Mouse (Mus musculus): ENCODE data around the gene Adgrg3. TPM values are rescaled to one million over a fixed set of nuclear protein-coding genes. Genes with fewer than 3 reads are reported as not detected.

The Adgrg3 gene
- total RNA-seq, 2 experiments from 2014 or later = 0.29 TPM; not detected in 1

- DNase-seq (ENCODE audit: low spot score in 2 of 2) = no peak
- intact Hi-C loops (cut with DNase I) = no loop called here
These were observed 42.5 kb downstream of the Adgrg3 start for GRCm38 (mm10) chr8:95059812-95060533.

DNA sequence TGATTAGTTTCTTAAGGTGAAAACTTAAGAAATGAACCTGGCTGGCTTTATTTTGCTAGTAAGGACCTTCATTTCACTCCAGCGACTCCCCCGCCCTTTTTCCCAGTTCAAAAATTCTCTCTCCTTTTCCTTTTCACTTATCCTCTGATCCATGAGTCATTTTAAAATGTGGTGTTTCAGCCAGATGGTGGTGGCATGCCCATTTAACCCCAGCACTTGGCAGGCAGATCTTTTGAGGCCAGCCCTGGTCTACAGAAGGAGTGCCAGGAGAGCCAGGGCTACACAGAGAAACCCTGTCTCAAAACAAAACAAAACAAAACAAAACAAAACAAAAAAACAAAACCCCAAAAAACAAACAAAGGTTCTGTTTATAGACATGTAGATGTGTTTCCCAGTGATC is 47.0 kb downstream of the Adgrg3 start:
- intact Hi-C loops (cut with DNase I) = no loop called here
- no peak for DNase-seq (ENCODE audit: low spot score in 2 of 2)

DNA sequence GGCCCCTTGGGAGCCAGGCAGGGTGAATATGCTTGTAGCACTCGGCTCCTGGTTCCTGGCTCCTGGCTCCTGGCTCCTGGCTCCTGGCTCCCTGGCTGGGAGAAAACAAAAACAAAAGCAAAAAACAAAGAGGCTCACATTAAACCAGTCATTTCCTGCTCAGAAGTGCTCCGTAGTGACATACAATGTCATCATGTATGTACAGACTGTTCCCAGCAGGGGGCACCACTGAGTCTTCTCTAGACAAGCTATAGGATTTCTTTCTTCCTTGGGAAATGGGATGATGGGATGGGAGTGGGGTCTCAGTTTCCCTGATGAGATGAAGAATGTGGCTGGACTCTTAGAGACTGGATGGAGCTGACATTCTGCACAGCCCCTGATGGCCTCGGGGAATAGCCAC is 50.1 kb downstream of the Adgrg3 start:
- no peak for DNase-seq (ENCODE audit: low spot score in 2 of 2)
- intact Hi-C loops (cut with DNase I) = no loop called here

DNA sequence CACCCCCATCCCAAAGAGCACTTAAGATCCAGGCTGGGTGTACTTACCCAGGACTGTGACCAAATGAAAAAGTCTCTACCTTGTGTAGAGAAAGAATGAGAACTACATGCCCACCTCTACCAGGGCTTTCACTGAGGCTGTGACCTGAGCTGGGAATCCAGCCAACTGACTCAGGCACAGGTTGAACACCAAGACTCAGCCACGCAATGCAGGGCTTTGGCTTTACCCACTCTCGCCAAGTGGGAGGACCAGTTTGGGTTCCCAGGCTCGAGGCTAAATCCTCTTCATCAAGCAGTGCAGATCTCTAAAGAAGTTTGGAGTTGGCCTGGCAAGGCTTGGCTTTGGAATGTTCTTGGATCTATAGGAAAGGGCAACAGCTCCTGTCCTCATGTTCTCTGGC is 58.0 kb downstream of the Adgrg3 start:
- intact Hi-C loops (cut with DNase I) = no loop called here
- DNase-seq (ENCODE audit: low spot score in 2 of 2) = no peak

DNA sequence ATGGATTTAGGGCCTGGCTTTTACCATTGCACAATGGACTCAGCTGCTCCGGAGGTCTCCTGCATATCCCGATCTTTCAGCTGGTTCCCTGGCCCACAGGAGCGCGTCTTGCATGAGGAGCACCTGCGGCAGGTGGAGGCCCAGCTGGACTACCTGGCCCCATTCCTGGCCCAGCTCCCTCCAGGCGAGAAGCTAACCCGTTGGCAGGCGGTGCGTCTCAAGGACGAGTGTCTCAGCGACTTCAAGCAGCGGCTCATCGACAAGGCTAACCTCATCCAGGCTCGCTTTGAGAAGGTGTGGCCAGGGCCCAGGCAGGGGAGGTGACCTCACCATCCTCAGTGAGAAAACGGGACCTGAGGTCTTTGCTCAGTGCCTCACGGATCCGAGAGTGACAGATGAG is 58.7 kb downstream of the Adgrg3 start:
- DNase-seq (ENCODE audit: low spot score in 2 of 2) = no peak
- intact Hi-C loops (cut with DNase I) = no loop called here

DNA sequence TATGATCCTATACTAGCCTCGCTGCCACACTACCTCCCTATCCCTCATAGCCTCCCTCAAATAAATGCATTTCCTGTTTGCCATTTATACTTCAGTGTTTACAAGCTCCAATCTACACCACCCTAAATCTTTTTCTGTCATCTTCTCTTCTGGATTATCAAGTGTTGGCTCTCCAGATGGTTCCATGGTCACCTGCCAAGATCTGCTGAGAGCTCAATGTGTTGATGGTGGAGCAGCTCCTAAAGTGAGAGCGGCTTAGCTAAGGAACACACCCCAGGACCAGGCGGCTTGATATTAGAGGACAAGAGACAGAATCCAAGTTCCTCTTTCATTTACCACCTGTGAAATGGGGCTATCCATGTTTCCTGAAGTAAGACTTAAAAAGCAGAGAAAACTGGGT is 60.6 kb downstream of the Adgrg3 start:
- intact Hi-C loops (cut with DNase I) = no loop called here
- no peak for DNase-seq (ENCODE audit: low spot score in 2 of 2)

GRCm38 (mm10) chr8:95079305-95079704 is 61.8 kb downstream of the Adgrg3 start:
- intact Hi-C loops (cut with DNase I) = no loop called here

GRCm38 (mm10) chr8:95080381-95081341 is 63.2 kb downstream of the Adgrg3 start, which contains the start of gene Katnb1:
Gene Katnb1, plus strand, starts transcription at chr8:95081186.
- intact Hi-C loops (cut with DNase I) = no loop called here
- peak; percentile 97 to 98 for DNase-seq (ENCODE audit: low spot score in 2 of 2)

More at GRCm38 (mm10) chr8:95079305-95079704, 61.8 kb downstream of the Adgrg3 start:
- DNase-seq (ENCODE audit: low spot score in 2 of 2) = no peak

GRCm38 (mm10) chr8:95081650-95082049 is 64.2 kb downstream of the Adgrg3 start:
- intact Hi-C loops (cut with DNase I) = no loop called here
- no peak for DNase-seq (ENCODE audit: low spot score in 2 of 2)

DNA sequence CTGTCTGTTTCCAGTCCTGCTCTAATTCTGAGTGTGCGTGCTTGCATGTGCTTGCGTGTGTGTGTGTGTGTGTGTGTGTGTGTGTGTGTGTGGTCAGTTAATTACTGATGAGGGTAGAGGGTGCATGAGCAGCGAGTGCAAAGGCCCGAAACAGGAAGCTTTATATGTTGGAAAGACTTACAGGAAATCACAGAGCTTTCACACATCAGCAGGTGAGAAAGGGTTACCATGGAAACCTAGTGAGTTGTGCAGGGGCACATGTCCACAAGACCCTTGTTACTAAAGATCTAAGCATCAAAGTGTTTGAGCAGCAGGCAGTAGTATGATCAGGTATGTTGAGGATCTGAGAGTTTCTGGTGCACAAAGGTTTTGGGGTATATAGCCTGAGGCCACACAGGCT is 66.8 kb downstream of the Adgrg3 start:
- DNase-seq (ENCODE audit: low spot score in 2 of 2) = no peak
- intact Hi-C loops (cut with DNase I) = no loop called here

GRCm38 (mm10) chr8:95084744-95085431 is 67.4 kb downstream of the Adgrg3 start:
- intact Hi-C loops (cut with DNase I) = no loop called here

DNA sequence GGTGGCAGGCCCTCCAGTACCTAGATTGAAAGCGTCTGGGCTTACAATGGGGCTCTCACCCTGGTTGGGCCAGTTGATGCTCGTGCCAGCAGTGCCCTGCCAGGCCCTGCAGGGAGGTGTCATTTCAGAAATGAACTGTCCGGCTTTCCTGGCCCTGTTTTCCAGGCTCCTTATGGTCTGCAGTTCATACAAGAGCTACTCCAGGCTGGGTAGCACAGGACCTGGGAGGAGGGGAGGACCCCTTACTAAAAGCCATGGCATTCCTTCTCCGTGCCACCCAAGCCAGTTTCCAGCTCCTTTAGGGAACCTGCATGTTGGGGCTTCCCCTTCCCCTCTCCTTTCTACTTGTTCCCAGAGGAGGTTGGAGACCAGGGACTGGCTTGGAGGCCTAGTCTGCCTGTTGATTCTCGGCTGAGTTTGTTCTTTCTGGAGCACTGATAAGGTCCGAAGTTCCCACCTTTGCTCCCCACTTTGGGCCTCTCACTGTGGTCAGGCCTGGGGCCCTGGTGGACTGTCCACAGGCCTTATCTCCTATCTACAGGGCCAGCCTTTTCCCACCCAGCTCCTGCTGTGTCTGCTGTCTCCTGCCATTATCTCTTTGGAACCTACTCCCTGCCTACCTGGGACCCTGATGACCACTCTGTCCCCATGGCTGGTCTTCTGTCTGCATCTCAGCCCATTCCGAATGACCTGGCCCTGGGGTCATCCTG is 68.1 kb downstream of the Adgrg3 start:
- intact Hi-C loops (cut with DNase I) = no loop called here
- no peak for DNase-seq (ENCODE audit: low spot score in 2 of 2)

More at GRCm38 (mm10) chr8:95084744-95085431, 67.4 kb downstream of the Adgrg3 start:
- no peak for DNase-seq (ENCODE audit: low spot score in 2 of 2)

- intact Hi-C loops (cut with DNase I) = no loop called here
- DNase-seq (ENCODE audit: low spot score in 2 of 2) = no peak
These were observed 76.1 kb downstream of the Adgrg3 start for GRCm38 (mm10) chr8:95093574-95093973.

Other genes with a start within 250 kb of the Adgrg3 start
- 100 to 1,000 TPM; 622 to 723 TPM for gene Cx3cl1, start 245.7 kb upstream of the Adgrg3 start, total RNA-seq (2021)
- gene Ccl17, start 207.2 kb upstream of the Adgrg3 start, total RNA-seq (2021) = 10 to 100 TPM; 10.7 to 12.0 TPM
- 10 to 100 TPM; 89.3 to 92.6 TPM for gene Coq9, start 179.4 kb upstream of the Adgrg3 start, total RNA-seq (2021)
- 10 to 100 TPM; 67.6 to 73.5 TPM for gene Ciapin1, start 179.3 kb upstream of the Adgrg3 start, total RNA-seq (2021)
- gene Polr2c, start 160.2 kb upstream of the Adgrg3 start, total RNA-seq (2021) = 10 to 100 TPM; 67.1 to 72.7 TPM
- gene Dok4, start 141.4 kb upstream of the Adgrg3 start, total RNA-seq (2021) = 10 to 100 TPM; 20.0 to 22.3 TPM
- gene Ccdc102a, start 99.6 kb upstream of the Adgrg3 start, total RNA-seq (2021) = 1 to 10 TPM; 1.8 to 1.9 TPM
- not detected for gene Adgrg5, start 94.0 kb upstream of the Adgrg3 start, total RNA-seq (2021)
- 10 to 100 TPM; 73.3 to 74.2 TPM for gene Adgrg1, start 42.9 kb upstream of the Adgrg3 start, total RNA-seq (2021)
- gene Drc7, start 37.4 kb downstream of the Adgrg3 start, total RNA-seq (2021) = under 1 TPM; 0.68 to 0.99 TPM
- 10 to 100 TPM; 42.0 to 46.7 TPM for gene Katnb1, start 63.5 kb downstream of the Adgrg3 start, total RNA-seq (2021)
- 10 to 100 TPM; 51.8 to 59.0 TPM for gene Kifc3, start 185.1 kb downstream of the Adgrg3 start, total RNA-seq (2021)